Mouse (Mus musculus) neural tube, embryonic 10.5 days (tissue): ENCODE data around the gene Rgs5.

Experiments
- DNase-seq: peaks from one replicate; pipeline ENCODE4 v3.0.0-alpha.2; 2017; ENCODE audit warnings: low spot score; ENCODE audit errors: extremely low spot score

Rgs5 gene

DNA sequence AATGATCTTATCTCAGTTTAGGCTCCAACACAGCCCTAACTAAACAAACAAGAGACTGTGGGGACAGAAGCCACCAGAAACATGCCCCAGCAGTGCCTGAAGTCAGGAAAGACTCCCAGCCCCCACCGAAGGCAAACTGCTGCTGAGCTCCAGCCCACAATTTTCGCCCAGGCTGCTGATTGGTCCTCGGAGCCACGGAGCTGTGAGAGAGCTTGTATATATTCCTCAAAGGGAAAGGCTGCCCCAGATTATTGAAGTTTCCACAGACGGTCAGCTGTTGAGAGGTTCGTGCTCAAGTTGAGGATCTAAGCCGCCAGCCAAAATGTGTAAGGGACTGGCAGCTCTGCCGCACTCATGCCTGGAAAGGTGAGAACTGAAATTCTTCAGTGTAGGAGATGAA, at the start of gene Rgs5:
Rgs5 (plus strand) TSS at position 246 of the 400 bp plus-strand sequence.
- DNase-seq: peak; percentile 22

GRCm38 (mm10) chr1:169606164-169606563, 49.1 kb upstream of the Rgs5 start:
- no peak for DNase-seq

- DNase-seq: no peak
These were observed 25.6 kb upstream of the Rgs5 start for GRCm38 (mm10) chr1:169629738-169630137.

- no peak for DNase-seq
These were observed 18.0 kb upstream of the Rgs5 start for GRCm38 (mm10) chr1:169637251-169637750.

DNA sequence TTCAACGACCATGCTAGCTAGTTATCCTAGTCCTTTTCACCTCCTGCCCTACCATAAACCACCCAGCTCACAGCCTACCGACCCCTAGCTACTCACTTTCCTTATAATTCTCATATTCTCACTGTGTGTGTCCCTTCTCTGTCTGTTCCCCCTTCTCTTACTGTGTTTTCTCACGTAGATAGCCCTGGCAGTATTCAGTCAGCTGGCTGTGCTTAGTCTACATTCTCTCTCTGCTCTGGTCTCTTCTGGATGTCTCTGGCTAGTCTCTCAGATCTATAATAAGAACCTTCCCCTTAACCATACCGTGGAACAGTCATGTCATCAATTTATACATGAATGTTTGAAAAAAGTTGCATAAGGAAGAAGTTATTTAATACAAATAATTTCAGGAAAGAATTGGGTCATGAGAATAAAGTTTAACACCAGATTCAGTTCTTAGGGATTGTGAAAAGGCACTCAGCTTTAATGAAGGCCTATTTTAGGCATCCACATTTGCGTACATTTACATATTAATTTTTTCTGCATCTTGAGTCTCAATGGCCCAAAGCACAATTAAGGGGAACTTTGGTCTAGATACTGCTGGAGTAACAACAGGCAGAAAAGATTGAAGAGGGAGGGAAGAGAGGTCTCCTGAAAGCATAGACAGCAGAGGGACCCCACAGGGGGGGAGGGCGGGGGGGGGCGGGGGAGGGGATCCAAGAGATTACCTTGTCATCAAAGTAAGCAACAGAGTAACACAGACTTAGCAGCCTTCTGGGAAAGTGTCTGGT, 10.2 kb upstream of the Rgs5 start:
- no peak for DNase-seq

DNA sequence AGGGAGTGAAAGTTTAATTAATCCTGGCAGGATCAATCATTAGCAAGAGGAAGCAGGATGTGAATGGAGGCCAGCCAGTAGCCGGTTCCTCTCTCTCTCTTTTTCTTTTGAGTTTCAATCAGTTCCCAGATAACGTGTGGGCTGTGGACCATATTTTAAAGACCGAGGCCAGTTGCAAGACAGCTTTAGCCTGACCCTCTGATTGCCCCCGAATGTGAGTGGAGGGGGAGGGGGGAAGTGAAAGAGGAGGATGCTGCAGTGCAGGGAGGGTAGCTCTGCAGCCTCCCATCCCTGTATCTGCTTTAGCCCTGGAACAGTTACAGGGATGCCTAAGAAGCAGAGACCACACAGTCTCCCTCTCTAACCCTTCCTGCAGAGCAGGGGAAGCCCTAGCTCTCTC, 4.2 kb downstream of the Rgs5 start:
- DNase-seq: no peak

DNA sequence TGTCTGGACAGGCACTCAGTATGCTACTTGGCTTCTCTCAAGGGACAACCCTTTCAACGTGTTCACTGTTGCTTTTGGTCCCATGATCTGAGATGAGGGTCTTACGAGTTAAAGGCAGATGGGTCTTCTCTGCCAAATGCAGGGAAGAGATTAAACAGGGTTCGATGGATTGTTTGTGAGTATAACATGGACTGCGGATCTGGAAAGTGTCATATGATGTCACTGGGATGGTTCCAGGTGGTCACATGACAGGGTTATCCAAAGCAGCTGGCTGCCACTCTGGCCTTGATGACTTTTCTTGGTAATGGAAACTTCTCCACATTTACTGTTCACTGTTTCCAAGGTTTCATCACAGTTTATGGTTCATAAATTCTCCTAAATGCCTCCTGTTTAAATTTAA, 12.0 kb downstream of the Rgs5 start:
- no peak for DNase-seq

DNA sequence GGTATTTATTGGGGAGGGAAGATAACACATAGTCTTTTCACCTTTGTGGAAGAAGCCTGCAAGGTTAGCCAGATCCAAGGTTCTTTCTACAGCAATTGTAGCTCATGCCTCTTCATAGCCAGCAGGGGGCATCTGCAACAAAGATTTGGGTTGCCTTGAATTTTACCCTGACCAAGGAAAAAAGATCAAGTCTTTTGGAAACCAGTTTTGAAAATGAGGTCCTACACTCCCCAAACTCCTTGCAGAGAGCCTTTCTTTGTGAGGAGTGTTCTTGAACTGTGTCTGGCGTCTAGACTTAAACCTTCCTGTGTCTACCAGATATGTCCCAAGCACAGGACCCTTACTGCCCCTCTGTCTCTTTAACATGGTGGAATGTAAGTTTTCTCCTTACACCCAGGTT, 15.4 kb downstream of the Rgs5 start:
- peak; percentile 31 for DNase-seq

- no peak for DNase-seq
These were observed 16.5 kb downstream of the Rgs5 start for GRCm38 (mm10) chr1:169671801-169672200.

DNA sequence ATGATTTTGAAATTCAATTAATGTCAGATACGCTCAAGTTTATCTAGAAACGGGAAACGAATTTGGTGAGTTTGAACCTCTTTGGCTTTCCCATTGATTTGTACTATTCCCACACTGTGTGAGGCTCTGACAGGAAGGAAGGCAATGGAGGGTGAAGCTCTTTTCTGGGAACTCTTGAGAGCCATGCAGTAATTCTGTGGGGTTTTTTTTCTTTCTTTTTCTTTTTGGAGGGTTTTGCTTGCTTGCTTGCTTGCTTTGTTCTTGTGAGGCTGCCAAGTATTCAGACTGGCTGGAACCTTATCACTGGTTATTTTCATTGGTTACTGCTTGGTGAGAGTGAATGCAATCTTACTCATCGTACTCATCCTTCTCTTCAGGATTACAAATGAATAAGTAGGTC, 17.0 kb downstream of the Rgs5 start:
- DNase-seq: no peak

- no peak for DNase-seq
These were observed 18.8 kb downstream of the Rgs5 start for GRCm38 (mm10) chr1:169674116-169674515.

DNA sequence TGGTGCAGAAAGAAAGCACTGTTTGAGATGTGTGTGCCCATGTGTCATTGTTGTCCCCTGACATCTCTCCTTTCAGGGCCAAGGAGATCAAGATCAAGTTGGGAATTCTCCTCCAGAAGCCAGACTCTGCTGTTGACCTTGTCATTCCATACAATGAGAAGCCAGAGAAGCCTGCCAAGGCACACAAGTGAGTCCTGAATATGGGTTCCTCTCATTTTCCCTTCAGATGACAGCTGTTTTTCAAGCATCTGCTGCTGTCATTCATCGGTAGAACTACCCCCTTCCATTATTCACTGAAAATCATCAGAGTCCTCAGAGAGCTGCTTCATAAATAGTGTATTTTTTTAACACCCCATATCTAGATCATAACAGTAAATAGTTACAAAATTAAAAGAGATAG, 21.4 kb downstream of the Rgs5 start:
- DNase-seq: no peak

DNA sequence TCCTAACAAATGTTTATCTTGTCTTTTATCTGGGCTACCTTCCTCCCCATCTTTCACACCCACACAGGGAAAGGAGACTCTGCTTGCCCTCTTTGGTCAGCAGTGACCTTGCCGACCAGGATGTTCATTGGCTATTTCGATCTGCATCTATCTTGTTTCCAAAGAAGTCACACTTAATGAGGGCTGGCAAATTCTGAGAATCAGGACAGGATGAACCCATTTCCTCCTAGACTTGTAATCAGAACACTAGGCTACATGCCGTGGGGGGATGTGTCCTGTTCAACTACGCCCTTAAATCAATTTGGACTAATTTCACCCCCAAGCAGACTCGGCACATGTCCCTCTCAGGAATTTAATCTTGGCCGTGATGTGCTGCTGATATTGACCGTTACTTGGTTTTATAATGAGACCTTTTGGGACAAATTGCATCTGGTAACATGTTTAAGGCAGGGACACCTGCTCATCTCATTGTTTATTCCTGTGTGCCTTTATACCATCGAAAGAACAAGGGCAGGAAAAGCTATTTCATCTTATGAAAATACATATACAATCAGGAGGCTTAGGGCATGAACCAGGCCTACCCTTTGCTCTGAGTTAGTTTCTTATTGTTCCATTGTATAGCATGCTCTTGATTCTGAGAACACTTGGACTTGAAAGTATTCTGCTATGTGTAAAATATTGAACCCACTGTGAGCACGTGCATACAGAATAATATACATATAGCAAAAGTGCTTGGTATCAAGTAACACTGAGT, 25.3 kb downstream of the Rgs5 start:
- no peak for DNase-seq

DNA sequence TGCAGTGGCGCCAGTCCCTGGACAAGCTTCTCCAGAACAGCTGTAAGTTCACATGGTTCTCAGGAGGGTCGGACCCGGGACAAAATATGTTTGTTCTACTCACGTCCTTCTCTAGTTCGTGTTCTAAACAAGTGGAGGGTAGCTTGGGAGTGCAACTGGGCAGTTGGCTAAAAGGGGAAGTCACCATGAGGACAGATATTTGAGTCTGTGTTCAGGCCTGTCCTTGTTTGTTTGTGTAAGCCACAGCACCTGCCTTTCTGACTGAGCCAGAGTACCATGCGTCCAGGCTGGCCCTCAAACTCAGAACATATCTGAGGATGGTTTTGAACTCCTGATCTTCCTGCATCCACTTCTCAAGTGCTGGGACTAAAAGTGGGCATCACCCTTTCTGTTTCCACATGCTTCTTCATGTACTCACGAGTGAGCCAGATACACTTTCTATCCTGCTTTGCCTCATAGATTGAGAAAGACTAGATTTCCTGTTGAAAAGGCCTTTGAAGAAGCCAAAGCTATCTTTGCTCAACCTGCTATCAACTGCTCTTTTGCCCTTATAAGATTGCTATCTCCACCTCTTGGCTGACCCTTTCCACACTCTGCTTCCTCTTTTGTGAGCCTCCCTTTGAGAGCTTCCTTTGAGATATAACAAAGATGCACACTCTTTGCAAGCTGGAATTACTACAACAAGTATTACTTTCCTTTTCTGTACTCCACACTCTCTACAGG, 27.6 kb downstream of the Rgs5 start:
- DNase-seq: no peak

GRCm38 (mm10) chr1:169685257-169685656, 30.0 kb downstream of the Rgs5 start:
- no peak for DNase-seq

GRCm38 (mm10) chr1:169693040-169693439, 37.7 kb downstream of the Rgs5 start:
- DNase-seq: no peak

- DNase-seq: no peak
These were observed 38.2 kb downstream of the Rgs5 start for GRCm38 (mm10) chr1:169693537-169693936.

DNA sequence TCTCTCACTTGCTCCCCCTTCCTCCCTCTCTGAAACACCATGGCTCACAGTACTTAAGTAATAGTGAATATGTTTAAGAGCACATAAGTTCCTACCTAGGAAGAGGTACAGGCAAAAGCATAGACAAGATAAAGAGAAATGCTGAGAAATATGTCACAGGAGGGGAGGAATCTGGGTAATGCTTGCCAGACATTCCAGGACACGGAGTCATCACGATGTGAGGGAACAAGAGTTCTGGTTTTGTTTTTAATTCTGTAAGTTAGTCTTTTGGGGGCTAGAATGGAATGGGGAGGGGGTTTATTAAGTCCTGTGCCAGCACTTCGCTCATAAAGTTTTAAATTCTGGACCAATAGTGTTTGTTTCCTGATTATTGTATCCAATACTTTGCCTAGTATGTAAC, 40.1 kb downstream of the Rgs5 start:
- DNase-seq: no peak

DNA sequence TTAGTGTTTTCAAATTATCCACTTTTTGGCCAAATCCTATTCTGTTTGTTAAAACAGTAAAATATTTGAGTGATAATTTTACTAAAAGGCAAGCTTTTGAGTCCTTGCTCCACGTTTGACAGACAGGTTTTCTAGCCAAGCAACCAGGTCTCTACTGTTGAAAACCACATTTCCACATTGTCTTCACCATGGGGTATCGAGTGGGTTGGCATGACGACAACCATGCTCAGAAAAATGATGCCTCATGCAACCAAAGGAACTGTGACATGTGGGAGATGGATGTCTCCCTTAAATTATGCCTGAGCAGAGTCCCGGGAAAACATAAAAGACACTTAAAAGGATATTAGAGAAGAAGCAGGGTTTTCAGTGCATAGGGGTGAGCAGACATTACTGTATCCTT, 41.9 kb downstream of the Rgs5 start:
- no peak for DNase-seq

- no peak for DNase-seq
These were observed 43.9 kb downstream of the Rgs5 start for GRCm38 (mm10) chr1:169699184-169699583.

DNA sequence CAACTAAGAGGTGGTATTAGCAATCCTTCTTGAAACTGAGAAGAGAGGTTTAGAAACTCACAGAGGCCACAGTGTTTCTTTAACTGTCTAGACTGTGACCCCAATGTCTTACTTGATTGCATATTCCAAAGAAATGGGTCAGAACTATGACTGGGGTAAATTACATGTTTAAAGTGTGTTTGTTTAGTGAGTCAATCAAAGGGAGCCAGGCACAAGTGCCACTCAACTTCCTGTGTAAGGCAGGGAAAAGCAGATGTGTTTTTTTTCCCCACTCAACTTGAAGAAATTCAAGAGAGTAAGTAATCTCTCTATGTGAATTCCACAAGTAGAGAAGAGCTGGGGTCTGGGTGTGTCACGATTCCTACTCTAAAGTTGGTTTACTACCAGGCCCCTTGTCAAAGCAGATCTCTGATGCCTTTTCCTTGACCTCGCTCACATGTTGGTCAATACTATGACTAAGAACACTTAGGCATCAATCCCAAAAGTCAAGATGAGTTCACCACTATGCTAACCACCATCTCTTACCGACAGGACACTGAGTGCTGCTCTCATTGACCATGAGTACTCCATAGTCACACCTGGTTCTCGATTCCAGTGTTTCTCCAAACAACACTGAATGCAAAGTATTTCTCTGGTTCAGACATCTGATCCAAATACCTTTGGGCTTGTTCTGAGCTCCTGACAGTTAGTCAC, 49.2 kb downstream of the Rgs5 start:
- DNase-seq: no peak
